Mouse (Mus musculus): ENCODE data around the gene Gm27021. TPM values are rescaled to one million over a fixed set of nuclear protein-coding genes. Genes with fewer than 3 reads are reported as not detected.

The Gm27021 gene
- polyA plus RNA-seq, 1 experiment from 2014 or later = 3.4 TPM

GRCm38 (mm10) chr8:120665726-120666455 is 2.0 kb downstream of the Gm27021 start:
- H3K4me2 ChIP-seq = peak overlapping the region; percentile 89; the same call in 1 of the 2 replicates
- H3K9me3 ChIP-seq (ENCODE audit: control insufficient read depth, low read length) = no peaks in the 10 kb centered on the region
- H3K27me3 ChIP-seq (ENCODE audit: control insufficient read depth, insufficient read depth, low read length) = no peaks in the 10 kb centered on the region
- ATAC-seq (ENCODE audit: low FRiP score) (no peak), DNase-seq (ENCODE audit: low spot score, missing footprints) (no peak)
- H3K9ac ChIP-seq (ENCODE audit: low read length) = no peak overlapping the region
- WGBS = 70% methylated on average over 3 of the region's 3 CpGs
- H3K4me3 ChIP-seq (ENCODE audit: low read depth, low read length) = no peak overlapping the region
- no peak overlapping the region for H3K27ac ChIP-seq (ENCODE audit: low read depth, low read length)
- H3K4me1 ChIP-seq (ENCODE audit: control insufficient read depth, insufficient read depth, low read length) = peaks cover 18% of the 10 kb centered on the region
- no peaks in the 10 kb centered on the region for H3K36me3 ChIP-seq (ENCODE audit: control insufficient read depth, insufficient read depth, low read length)

GRCm38 (mm10) chr8:120664566-120664965 is 3.3 kb downstream of the Gm27021 start:
- H3K4me3 ChIP-seq (ENCODE audit: low read depth, low read length) = no peak overlapping the region
- 85% methylated on average over 6 of the region's 6 CpGs for WGBS
- no peak overlapping the region for H3K4me2 ChIP-seq
- no peak for DNase-seq (ENCODE audit: low spot score, missing footprints)
- no peak overlapping the region for H3K27ac ChIP-seq (ENCODE audit: low read depth, low read length)
- H3K27me3 ChIP-seq (ENCODE audit: control insufficient read depth, insufficient read depth, low read length) = no peaks in the 10 kb centered on the region
- H3K9me3 ChIP-seq (ENCODE audit: control insufficient read depth, low read length) = no peaks in the 10 kb centered on the region
- ATAC-seq (ENCODE audit: low FRiP score) = no peak
- no peak overlapping the region for H3K9ac ChIP-seq (ENCODE audit: low read length)
- peaks cover 18% of the 10 kb centered on the region for H3K4me1 ChIP-seq (ENCODE audit: control insufficient read depth, insufficient read depth, low read length)
- H3K36me3 ChIP-seq (ENCODE audit: control insufficient read depth, insufficient read depth, low read length) = no peaks in the 10 kb centered on the region

- Histone ChIP-seq H3K4me3 (ENCODE audit: low read depth, low read length) (no peak overlapping the region), H3K9ac (ENCODE audit: low read length) (no peak overlapping the region), H3K27ac (ENCODE audit: low read depth, low read length) (no peak overlapping the region), H3K4me1 (ENCODE audit: control insufficient read depth, insufficient read depth, low read length) (no peaks in the 10 kb centered on the region), H3K9me3 (ENCODE audit: control insufficient read depth, low read length) (no peaks in the 10 kb centered on the region), H3K4me2 (no peak overlapping the region), H3K27me3 (ENCODE audit: control insufficient read depth, insufficient read depth, low read length) (no peaks in the 10 kb centered on the region), H3K36me3 (ENCODE audit: control insufficient read depth, insufficient read depth, low read length) (peaks cover 21% of the 10 kb centered on the region)
- 88% methylated on average over 8 of the region's 8 CpGs for WGBS
- ATAC-seq (ENCODE audit: low FRiP score) = no peak
- no peak for DNase-seq (ENCODE audit: low spot score, missing footprints)
Observed at GRCm38 (mm10) chr8:120657415-120657814, 10.5 kb downstream of the Gm27021 start.

GRCm38 (mm10) chr8:120656322-120657052 is 11.4 kb downstream of the Gm27021 start:
- 88% methylated on average over 7 of the region's 7 CpGs for WGBS
- no peak for ATAC-seq (ENCODE audit: low FRiP score)

DNA sequence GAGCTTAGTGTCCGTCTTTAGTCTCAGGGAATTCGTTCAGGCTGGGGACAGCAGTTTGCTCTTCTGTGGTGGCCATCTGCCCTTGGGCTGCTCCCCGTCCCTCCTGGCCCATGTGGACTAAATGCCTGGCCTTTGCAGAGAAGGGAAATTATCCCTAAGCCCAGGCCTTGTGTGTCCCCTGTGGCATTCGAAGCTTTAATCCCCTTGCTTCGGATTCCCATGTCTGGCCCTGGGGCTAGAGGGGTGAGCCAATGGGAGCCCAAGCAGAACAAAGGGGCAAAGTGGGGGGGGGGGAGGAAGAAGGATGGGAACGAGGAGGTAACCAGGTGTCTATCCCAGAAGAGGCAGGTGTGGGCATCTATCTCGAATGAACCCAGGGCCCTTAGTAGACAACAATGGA is 20.3 kb downstream of the Gm27021 start, which contains the start of gene 1190005I06Rik:
Gene 1190005I06Rik (minus strand): TSS at position 101 of the 400 bp plus-strand sequence.
- Histone ChIP-seq H3K9ac (ENCODE audit: low read length) (no peak within 1 kb of the TSS), H3K27me3 (ENCODE audit: control insufficient read depth, insufficient read depth, low read length) (no peaks in the 10 kb centered on the region), H3K4me3 (ENCODE audit: low read depth, low read length) (no peak within 1 kb of the TSS), H3K4me1 (ENCODE audit: control insufficient read depth, insufficient read depth, low read length) (0 out of 2 replicates have a peak, but pooled peaks cover 2% of the 10 kb centered on the region), H3K9me3 (ENCODE audit: control insufficient read depth, low read length) (no peaks in the 10 kb centered on the region), H3K4me2 (no peak within 1 kb of the TSS), H3K27ac (ENCODE audit: low read depth, low read length) (no peak within 1 kb of the TSS), H3K36me3 (ENCODE audit: control insufficient read depth, insufficient read depth, low read length) (no peaks in the 10 kb centered on the region)
- 24% methylated on average over 7 of the region's 7 CpGs for WGBS
- no peak for DNase-seq (ENCODE audit: low spot score, missing footprints)
- no peak for ATAC-seq (ENCODE audit: low FRiP score)

More at GRCm38 (mm10) chr8:120656322-120657052, 11.4 kb downstream of the Gm27021 start:
- Histone ChIP-seq H3K27me3 (ENCODE audit: control insufficient read depth, insufficient read depth, low read length) (no peaks in the 10 kb centered on the region), H3K9ac (ENCODE audit: low read length) (no peak overlapping the region), H3K4me1 (ENCODE audit: control insufficient read depth, insufficient read depth, low read length) (no peaks in the 10 kb centered on the region), H3K9me3 (ENCODE audit: control insufficient read depth, low read length) (no peaks in the 10 kb centered on the region), H3K4me2 (no peak overlapping the region), H3K4me3 (ENCODE audit: low read depth, low read length) (no peak overlapping the region), H3K36me3 (ENCODE audit: control insufficient read depth, insufficient read depth, low read length) (peaks cover 21% of the 10 kb centered on the region), H3K27ac (ENCODE audit: low read depth, low read length) (no peak overlapping the region)
- no peak for DNase-seq (ENCODE audit: low spot score, missing footprints)

GRCm38 (mm10) chr8:120644663-120645062 is 23.2 kb downstream of the Gm27021 start:
- no peak for ATAC-seq (ENCODE audit: low FRiP score)
- H3K4me2 ChIP-seq = no peak overlapping the region

DNA sequence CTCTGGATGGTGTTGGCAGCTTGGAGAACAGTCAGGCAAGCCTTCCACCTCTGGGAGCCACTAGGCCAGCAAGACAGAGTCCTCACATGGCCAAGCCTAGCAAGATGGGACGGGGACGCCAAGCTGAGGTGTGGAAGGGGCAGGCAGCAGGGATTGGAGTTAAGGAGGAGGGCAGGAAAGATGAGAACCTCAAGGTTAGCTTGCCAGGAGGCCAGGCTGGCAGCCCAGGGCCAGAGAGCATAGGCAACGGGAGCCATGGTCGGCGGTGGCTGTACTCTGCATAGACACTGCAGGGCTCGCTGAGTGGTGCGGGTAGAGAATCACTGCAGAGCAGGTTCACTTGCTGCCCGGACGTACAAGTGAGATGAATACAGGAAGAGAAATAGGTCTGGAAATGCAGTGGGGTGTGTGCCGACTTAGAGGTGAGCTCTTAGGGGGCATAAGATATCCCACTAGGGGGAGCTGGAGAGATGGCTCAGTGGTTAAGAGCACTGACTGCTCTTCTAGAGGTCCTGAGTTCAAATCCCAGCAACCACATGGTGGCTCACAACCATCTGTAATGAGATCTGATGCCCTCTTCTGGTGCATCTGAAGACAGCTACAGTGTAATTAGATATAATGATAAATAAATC is 25.7 kb downstream of the Gm27021 start:
- no peak for DNase-seq (ENCODE audit: low spot score, missing footprints)
- Histone ChIP-seq H3K36me3 (ENCODE audit: control insufficient read depth, insufficient read depth, low read length) (no peaks in the 10 kb centered on the region), H3K27ac (ENCODE audit: low read depth, low read length) (no peak overlapping the region), H3K9me3 (ENCODE audit: control insufficient read depth, low read length) (no peaks in the 10 kb centered on the region), H3K4me1 (ENCODE audit: control insufficient read depth, insufficient read depth, low read length) (peaks cover 4% of the 10 kb centered on the region), H3K4me3 (ENCODE audit: low read depth, low read length) (no peak overlapping the region), H3K27me3 (ENCODE audit: control insufficient read depth, insufficient read depth, low read length) (no peaks in the 10 kb centered on the region), H3K4me2 (no peak overlapping the region), H3K9ac (ENCODE audit: low read length) (no peak overlapping the region)
- 77% methylated on average over 10 of the region's 10 CpGs for WGBS
- ATAC-seq (ENCODE audit: low FRiP score) = no peak

More at GRCm38 (mm10) chr8:120644663-120645062, 23.2 kb downstream of the Gm27021 start:
- Histone ChIP-seq H3K9ac (ENCODE audit: low read length) (no peak overlapping the region), H3K4me3 (ENCODE audit: low read depth, low read length) (no peak overlapping the region), H3K27ac (ENCODE audit: low read depth, low read length) (no peak overlapping the region), H3K9me3 (ENCODE audit: control insufficient read depth, low read length) (no peaks in the 10 kb centered on the region), H3K4me1 (ENCODE audit: control insufficient read depth, insufficient read depth, low read length) (peaks cover 6% of the 10 kb centered on the region), H3K27me3 (ENCODE audit: control insufficient read depth, insufficient read depth, low read length) (no peaks in the 10 kb centered on the region), H3K36me3 (ENCODE audit: control insufficient read depth, insufficient read depth, low read length) (no peaks in the 10 kb centered on the region)
- DNase-seq (ENCODE audit: low spot score, missing footprints) = no peak
- WGBS = 86% methylated on average over 7 of the region's 7 CpGs

DNA sequence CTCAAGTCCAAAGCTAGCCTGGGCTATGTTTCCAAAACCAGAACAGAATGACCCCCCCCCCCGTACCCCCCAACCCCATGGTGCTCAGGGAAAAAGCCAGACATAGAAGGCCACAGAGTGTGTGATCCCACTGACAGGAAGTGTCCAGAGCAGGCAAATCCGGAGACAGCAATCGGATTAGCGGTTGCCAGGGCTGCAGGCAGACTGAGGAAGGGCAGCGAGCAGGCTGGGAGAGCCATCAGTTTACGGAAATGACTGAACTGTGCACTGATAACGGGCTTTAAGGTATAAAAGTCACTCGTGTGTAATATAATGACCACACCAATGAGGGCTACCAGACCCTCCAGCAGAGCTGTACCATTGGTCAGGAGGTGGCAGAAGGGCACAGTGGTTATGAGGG is 26.6 kb downstream of the Gm27021 start:
- H3K4me2 ChIP-seq = no peak overlapping the region
- ATAC-seq (ENCODE audit: low FRiP score) = peak; percentile 40; the same call in 1 of the 2 replicates

More for the DNA sequence above, 26.6 kb downstream of the Gm27021 start:
- Histone ChIP-seq H3K27me3 (ENCODE audit: control insufficient read depth, insufficient read depth, low read length) (no peaks in the 10 kb centered on the region), H3K36me3 (ENCODE audit: control insufficient read depth, insufficient read depth, low read length) (no peaks in the 10 kb centered on the region), H3K27ac (ENCODE audit: low read depth, low read length) (no peak overlapping the region; the same call in 1 of the 2 replicates), H3K9ac (ENCODE audit: low read length) (no peak overlapping the region), H3K4me1 (ENCODE audit: control insufficient read depth, insufficient read depth, low read length) (peaks cover 4% of the 10 kb centered on the region), H3K9me3 (ENCODE audit: control insufficient read depth, low read length) (no peaks in the 10 kb centered on the region), H3K4me3 (ENCODE audit: low read depth, low read length) (no peak overlapping the region)
- 8% methylated on average over 8 of the region's 8 CpGs for WGBS
- DNase-seq (ENCODE audit: low spot score, missing footprints) = no peak
